Mouse (Mus musculus) ovary, postnatal 36 days (tissue): Measurements from ENCODE around the gene Hif3a.
A peak's percentile ranks its signal among the peaks of the same experiment; 100 is the strongest.

ENCODE experiments used
- DNase-seq: peaks from one replicate; pipeline ENCODE4 v3.0.0; 2022; ENCODE audit warnings: low spot score, mixed read lengths

Gene Hif3a

DNA sequence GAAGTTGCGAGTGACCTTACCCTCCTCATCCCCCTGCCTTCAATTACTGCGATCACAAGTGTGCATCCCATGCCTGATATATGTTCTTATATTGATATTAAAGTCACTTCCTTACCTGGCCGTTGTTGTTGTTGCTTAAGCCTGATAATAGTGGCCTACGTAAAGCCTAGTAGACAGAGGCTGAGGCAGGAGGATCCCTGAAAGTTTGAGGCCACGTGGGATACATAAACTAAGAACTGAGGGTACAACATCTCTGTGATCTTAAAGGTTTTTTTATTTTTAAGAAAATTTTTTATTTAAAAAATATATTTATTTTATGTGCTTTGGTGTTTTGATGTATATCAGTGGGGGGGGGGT is 69.8 kb downstream of the Hif3a start, which contains the start of gene Ccdc8:
Ccdc8 (plus strand) TSS at position 258 of the 357 bp plus-strand sequence.
- DNase-seq, result no peak

DNA sequence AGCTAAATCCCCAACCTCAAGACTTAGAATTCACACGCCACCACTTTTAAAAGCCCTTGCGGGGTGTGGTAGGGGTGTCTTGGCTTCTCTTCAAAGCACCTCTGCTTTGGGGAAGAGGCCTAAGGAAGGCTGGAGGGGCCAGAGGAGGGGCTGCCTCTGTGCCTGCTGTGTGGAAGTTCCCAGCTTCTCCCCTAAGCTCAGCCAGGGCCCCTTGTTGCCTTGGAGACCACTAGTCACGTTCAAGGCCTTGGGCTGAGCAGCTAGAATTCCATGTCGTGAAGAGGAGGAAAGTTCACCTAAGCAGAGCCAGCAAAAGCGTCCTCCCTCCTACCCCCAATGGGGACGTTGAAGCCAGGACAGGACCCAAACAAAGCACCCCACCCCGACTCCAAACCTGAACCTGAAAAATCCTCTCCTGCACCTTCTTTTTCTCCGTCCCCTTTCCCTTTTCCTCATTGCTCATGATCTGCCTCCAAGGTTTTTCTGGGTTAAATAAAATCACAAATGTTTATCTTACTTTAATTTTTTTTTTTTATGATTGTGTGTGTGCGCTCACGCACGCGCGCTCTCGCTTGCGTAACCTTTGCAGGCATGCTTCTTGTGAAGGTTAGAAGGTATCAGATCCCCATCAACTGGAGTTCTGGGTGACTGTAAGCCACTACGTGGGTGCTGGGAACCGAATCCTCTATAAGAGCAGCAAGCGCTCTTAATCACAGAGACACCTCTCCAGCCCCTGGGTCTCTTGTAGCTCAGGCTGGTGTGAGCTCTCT is 70.4 kb downstream of the Hif3a start:
- DNase-seq, result peak; percentile 68

- DNase-seq, result peak; percentile 20
Observed at GRCm38 (mm10) chr7:16990006-16990744, 72.1 kb downstream of the Hif3a start.

GRCm38 (mm10) chr7:16988405-16988804 is 73.8 kb downstream of the Hif3a start:
- peak; percentile 67 for DNase-seq

DNA sequence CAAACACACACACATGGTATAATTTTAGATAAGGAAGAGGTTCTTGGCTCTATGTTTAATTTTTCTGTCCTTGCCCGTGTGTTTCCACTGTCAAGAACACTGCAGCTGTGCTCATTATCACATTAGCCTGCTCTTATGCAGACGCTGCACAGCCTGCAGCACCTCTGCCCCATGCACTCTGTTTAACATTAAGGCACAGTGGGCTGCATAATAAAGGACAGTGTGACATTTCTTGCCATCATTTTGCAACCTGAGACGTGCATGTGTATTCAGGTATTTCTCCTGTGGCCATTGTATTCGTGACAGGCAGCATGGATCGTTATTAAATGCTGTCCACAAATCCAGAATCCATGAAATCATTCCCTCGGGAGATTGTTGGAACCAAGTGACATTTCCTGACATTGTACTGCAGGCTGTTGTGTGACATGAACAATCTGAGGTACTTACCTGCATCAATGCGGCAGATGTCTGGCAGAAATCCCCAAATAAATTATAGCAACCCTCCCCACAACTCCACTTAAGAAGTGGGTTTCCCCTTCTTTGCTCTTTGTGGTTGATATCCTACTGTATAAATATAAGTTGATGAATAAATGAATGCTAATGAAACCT is 74.6 kb downstream of the Hif3a start:
- no peak for DNase-seq

DNA sequence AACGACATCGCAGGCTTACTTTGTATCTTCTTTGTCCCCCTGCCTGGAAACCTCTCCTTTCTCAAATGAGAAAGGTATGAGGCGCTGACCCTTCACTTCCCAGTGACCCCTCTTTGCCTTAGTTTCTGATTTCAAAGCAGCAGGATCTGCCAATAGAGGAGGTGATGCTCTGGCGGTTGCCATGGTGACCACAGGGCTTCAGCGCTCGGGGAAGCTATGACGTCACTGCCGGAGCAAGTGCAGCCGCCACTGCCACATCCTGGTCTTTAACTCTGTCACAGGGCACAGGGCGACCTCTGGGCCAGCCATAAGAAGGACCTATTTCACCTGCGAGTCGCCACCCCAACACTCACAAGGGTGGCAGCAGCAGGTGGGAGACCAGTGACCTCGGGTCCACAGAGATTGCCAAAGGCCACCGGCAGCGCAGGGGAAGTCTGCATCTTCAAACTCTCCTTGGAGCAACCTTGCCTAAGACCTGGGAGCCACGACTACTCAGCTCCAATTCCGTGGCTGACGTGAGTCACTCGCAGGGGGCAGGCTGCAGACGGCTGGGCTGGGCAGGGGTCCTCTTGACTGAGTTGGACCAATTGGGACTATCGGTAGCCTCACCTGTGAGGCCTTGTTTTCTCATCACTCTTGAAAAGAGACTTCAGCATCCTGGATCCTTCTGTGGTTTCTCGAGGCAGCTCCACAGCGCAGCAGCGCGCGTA is 79.2 kb downstream of the Hif3a start, which contains the start of gene Gm42372:
Gm42372 (plus strand) TSS at position 228 of the 710 bp plus-strand sequence.
- DNase-seq, result no peak
